19 mouse cellular contexts compared by ENCODE assay signal in the genomic region with DNA sequence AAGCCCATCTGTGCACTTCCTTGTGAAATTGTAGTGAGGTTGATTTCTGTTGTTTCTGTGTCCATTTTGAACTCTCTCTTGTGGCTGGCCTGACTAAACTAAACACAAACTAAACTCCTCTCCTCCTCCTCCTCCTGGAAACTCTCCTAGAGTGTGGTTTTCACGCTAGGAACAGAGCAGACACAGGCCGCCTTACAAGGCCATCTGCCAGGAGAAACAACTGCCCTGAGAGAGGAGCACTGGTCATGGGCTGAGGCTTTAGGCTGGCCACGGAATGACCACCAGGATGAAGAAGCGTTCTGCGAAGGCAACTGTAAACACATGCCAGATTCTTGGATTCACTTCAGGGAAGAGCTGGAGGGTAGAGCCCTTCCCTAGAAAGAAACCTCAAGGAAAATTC. TPM values are rescaled to one million over a fixed set of nuclear protein-coding genes. Genes with fewer than 3 reads are reported as not detected.
DNase-seq lines count a peak whose midpoint lies in the region; ATAC-seq and TF ChIP-seq lines count a peak whose summit lies in the region.
"Had no signal": no experiment of that assay in that cellular context is flagged by ENCODE, and none has a peak within 500 bp of the region (broad histone marks: within the 10 kb centered on the region; RNA-seq: fewer than 3 reads in every experiment).

No protein-coding gene starts in this region.

- DNase-seq in heart, postnatal 0 days (ENCODE audit: low spot score), result no peak
- peak; percentile 45 for DNase-seq in ovary, adult 18-20 months (ENCODE audit: low spot score)
- no peak for DNase-seq in ovary, postnatal 36 days (ENCODE audit: low spot score)
- no peak for DNase-seq in left cerebral cortex, adult 18-20 months (ENCODE audit: low spot score in 2 of 2)
- no peak for DNase-seq in layer of hippocampus, postnatal 25 days (ENCODE audit: extremely low spot score in 1 of 2, low spot score in 1 of 2)
- no peak for DNase-seq in embryo, embryonic 11 days
- DNase-seq: adrenal gland, postnatal 25 days; cerebellum, adult 18-20 months; cerebellum, adult 9-11 months; cerebellum, postnatal 36 days; forebrain, postnatal 0 days; gastrocnemius, postnatal 14 days; heart, adult 2 months; heart, postnatal 36 days had no signal

- no peak overlapping the region for H3K4me3 ChIP-seq in heart, postnatal 0 days (ENCODE audit: low read depth, low read length)
- no peak overlapping the region for H3K4me3 ChIP-seq in heart, embryonic 11.5 days (ENCODE audit: low read depth, low read length)
- H3K4me3 ChIP-seq in embryonic fibroblast, embryonic 13.5 days (ENCODE audit: insufficient read depth, low read length), result no peak overlapping the region
- H3K4me3 ChIP-seq: forebrain, embryonic 13.5 days; heart, adult 2 months; heart, embryonic 12.5 days; hindbrain, embryonic 15.5 days had no signal

- H3K27ac ChIP-seq in heart, postnatal 0 days (ENCODE audit: low read depth), result 0 out of 2 replicates have a peak overlapping the region, but pooled peaks have one; percentile 15
- H3K27ac ChIP-seq in heart, embryonic 11.5 days (ENCODE audit: low read depth, low read length), result no peak overlapping the region
- peak overlapping the region; percentile 0; the same call in 1 of the 2 replicates for H3K27ac ChIP-seq in embryonic fibroblast, embryonic 13.5 days (ENCODE audit: insufficient read depth, low read length)
- H3K27ac ChIP-seq: forebrain, embryonic 13.5 days; heart, adult 2 months; hindbrain, embryonic 15.5 days had no signal

- no peak overlapping the region for H3K9ac ChIP-seq in heart, postnatal 0 days (replicated peaks; ENCODE audit: low read depth, low read length)
- H3K9ac ChIP-seq in heart, embryonic 11.5 days (ENCODE audit: low read depth, low read length), result no peak overlapping the region
- H3K9ac ChIP-seq: forebrain, embryonic 13.5 days; forebrain, postnatal 0 days; heart, embryonic 12.5 days; hindbrain, embryonic 15.5 days had no signal

- 63% methylated on average over 5 of the region's 5 CpGs for WGBS in heart, postnatal 0 days
- 66% methylated on average over 5 of the region's 5 CpGs for WGBS in heart, embryonic 11.5 days (ENCODE audit: insufficient replicate concordance)

- no peaks in the 10 kb centered on the region for H3K36me3 ChIP-seq in heart, postnatal 0 days (replicated peaks; ENCODE audit: control insufficient read depth, insufficient read depth, low read length)
- H3K36me3 ChIP-seq in heart, embryonic 11.5 days (ENCODE audit: control insufficient read depth, insufficient read depth, low read length), result no peaks in the 10 kb centered on the region
- H3K36me3 ChIP-seq: heart, embryonic 12.5 days; hindbrain, embryonic 15.5 days had no signal

- ATAC-seq in heart, postnatal 0 days (ENCODE audit: insufficient read depth, low read depth), result no peak
- ATAC-seq in heart, embryonic 11.5 days (replicated peaks; ENCODE audit: insufficient number of reproducible peaks, low FRiP score, low TSS enrichment), result no peak
- ATAC-seq: forebrain, embryonic 13.5 days; forebrain, postnatal 0 days had no signal

- TF ChIP-seq CTCF in heart, postnatal 0 days (IDR thresholded peaks at IDR 0.05; ENCODE audit: low read depth), result no peak
- TF ChIP-seq CTCF in embryonic fibroblast, embryonic 13.5 days (IDR thresholded peaks at IDR 0.05; ENCODE audit: borderline replicate concordance, insufficient read depth, low read length), result no peak

- TF ChIP-seq EP300 in heart, postnatal 0 days (IDR thresholded peaks at IDR 0.05; ENCODE audit: low read depth), result no peak

- H3K4me2 ChIP-seq in heart, postnatal 0 days (ENCODE audit: low read depth, low read length), result no peak overlapping the region
- no peak overlapping the region for H3K4me2 ChIP-seq in heart, embryonic 11.5 days
- H3K4me2 ChIP-seq: forebrain, embryonic 13.5 days; heart, embryonic 12.5 days; hindbrain, embryonic 15.5 days had no signal

- H3K27me3 ChIP-seq in heart, postnatal 0 days (ENCODE audit: control insufficient read depth, insufficient read depth, low read length), result no peaks in the 10 kb centered on the region
- H3K27me3 ChIP-seq in heart, embryonic 11.5 days (ENCODE audit: control insufficient read depth, insufficient read depth, low read length), result no peaks in the 10 kb centered on the region
- H3K27me3 ChIP-seq: forebrain, embryonic 13.5 days; heart, embryonic 12.5 days; hindbrain, embryonic 15.5 days had no signal

- no peak for TF ChIP-seq POLR2A in embryonic fibroblast, embryonic 13.5 days (IDR thresholded peaks at IDR 0.05; ENCODE audit: low read depth, low read length)

- no peaks in the 10 kb centered on the region for H3K4me1 ChIP-seq in heart, postnatal 0 days (ENCODE audit: control insufficient read depth, insufficient read depth)
- H3K4me1 ChIP-seq in heart, embryonic 11.5 days (ENCODE audit: control insufficient read depth, insufficient read depth, low read length), result no peaks in the 10 kb centered on the region
- no peaks in the 10 kb centered on the region for H3K4me1 ChIP-seq in embryonic fibroblast, embryonic 13.5 days (ENCODE audit: control insufficient read depth, insufficient read depth, low read length)
- H3K4me1 ChIP-seq: forebrain, embryonic 13.5 days; heart, embryonic 12.5 days; hindbrain, embryonic 15.5 days had no signal

- H3K9me3 ChIP-seq in heart, postnatal 0 days (replicated peaks; ENCODE audit: control insufficient read depth, low read length), result no peaks in the 10 kb centered on the region
- no peaks in the 10 kb centered on the region for H3K9me3 ChIP-seq in heart, embryonic 11.5 days (replicated peaks; ENCODE audit: control insufficient read depth, low read length)
- H3K9me3 ChIP-seq: forebrain, embryonic 13.5 days; heart, embryonic 12.5 days; hindbrain, embryonic 15.5 days had no signal

RNA-seq across cellular contexts. Expression of a gene that starts 8.9 kb away (rescaled TPM):
- 57.9 and 91.3 TPM in 2 replicates for total RNA-seq in heart, postnatal 0 days (2014; rRNA removed; ENCODE audit: low replicate concordance)
- 13.2 and 15.4 TPM in 2 replicates for polyA plus RNA-seq in heart, postnatal 0 days (2015; fragmentation: Nextera tagmentation; extraction: Ambion mirVana)
- polyA plus RNA-seq in heart, embryonic 11.5 days (2014; fragmentation: Nextera tagmentation; extraction: Ambion mirVana), result 68.0 and 70.8 TPM in 2 replicates
- polyA plus RNA-seq in embryonic fibroblast, embryonic 13.5 days (2011; ENCODE audit: insufficient read length, low read depth, missing spikeins), result 203 and 225 TPM in 2 replicates
- 10 to 100 TPM; 81.2 to 81.7 TPM for total RNA-seq in left cerebral cortex, adult 18-20 months (2021)
- total RNA-seq in layer of hippocampus, postnatal 25 days (2021), result 10 to 100 TPM; 68.3 to 78.2 TPM

RNA-seq across cellular contexts. Expression of a gene that starts 56.3 kb away (rescaled TPM):
- 10.5 and 18.6 TPM in 2 replicates for total RNA-seq in heart, postnatal 0 days (2014; rRNA removed; ENCODE audit: low replicate concordance)
- polyA plus RNA-seq in heart, postnatal 0 days (2015; fragmentation: Nextera tagmentation; extraction: Ambion mirVana), result 6.0 and 8.0 TPM in 2 replicates
- 32.7 and 47.9 TPM in 2 replicates for polyA plus RNA-seq in heart, embryonic 11.5 days (2014; fragmentation: Nextera tagmentation; extraction: Ambion mirVana)
- 13.6 and 15.4 TPM in 2 replicates for polyA plus RNA-seq in embryonic fibroblast, embryonic 13.5 days (2011; ENCODE audit: insufficient read length, low read depth, missing spikeins)
- total RNA-seq in left cerebral cortex, adult 18-20 months (2021), result 1 to 10 TPM; 4.5 to 6.3 TPM
- total RNA-seq in layer of hippocampus, postnatal 25 days (2021), result 10 to 100 TPM; 11.4 to 11.5 TPM
